Comparison of ENCODE assay signal across 11 mouse cellular contexts in genomic region chr3:62455854-62456253, GRCm38 (mm10). TPM values are rescaled to one million over a fixed set of nuclear protein-coding genes. Genes with fewer than 3 reads are reported as not detected.
DNase-seq lines count a peak whose midpoint lies in the region; ATAC-seq and TF ChIP-seq lines count a peak whose summit lies in the region.
"Had no signal": no experiment of that assay in that cellular context is flagged by ENCODE, and none has a peak within 500 bp of the region (broad histone marks: within the 10 kb centered on the region; RNA-seq: fewer than 3 reads in every experiment).

No protein-coding gene starts in this region.

- H3K4me1 ChIP-seq in embryonic facial prominence, embryonic 13.5 days = peaks cover 10% of the 10 kb centered on the region; the same call in 1 of the 2 replicates
- H3K4me1 ChIP-seq in hindbrain, embryonic 14.5 days (replicated peaks; ENCODE audit: control insufficient read depth, insufficient read depth, low read length) = peaks cover 14% of the 10 kb centered on the region
- H3K4me1 ChIP-seq in midbrain, postnatal 0 days (ENCODE audit: insufficient read depth, low read length) = no peaks in the 10 kb centered on the region
- H3K4me1 ChIP-seq: stomach, embryonic 15.5 days had no signal

- TF ChIP-seq CTCF in midbrain, postnatal 0 days (IDR thresholded peaks at IDR 0.05) = peak; percentile 7; the same call in 1 of the 2 replicates

- intact Hi-C loops in heart, postnatal 10 days (cut with DNase I) = loop anchor here (5.0 kb wide), 2 partner anchors 119 to 239 kb away; partner anchors contain the start of gene Arhgef26

- no peaks in the 10 kb centered on the region for H3K9me3 ChIP-seq in embryonic facial prominence, embryonic 13.5 days
- H3K9me3 ChIP-seq in hindbrain, embryonic 14.5 days (ENCODE audit: control insufficient read depth, low read length) = no peaks in the 10 kb centered on the region
- no peaks in the 10 kb centered on the region for H3K9me3 ChIP-seq in midbrain, postnatal 0 days (ENCODE audit: low read length)
- H3K9me3 ChIP-seq: stomach, embryonic 15.5 days had no signal

- no peak overlapping the region for H3K4me2 ChIP-seq in embryonic facial prominence, embryonic 13.5 days
- H3K4me2 ChIP-seq in hindbrain, embryonic 14.5 days (replicated peaks) = no peak overlapping the region
- H3K4me2 ChIP-seq in midbrain, postnatal 0 days (ENCODE audit: low read depth, low read length, poor library complexity, severe bottlenecking) = no peak overlapping the region
- H3K4me2 ChIP-seq: stomach, embryonic 15.5 days had no signal

- H3K36me3 ChIP-seq in embryonic facial prominence, embryonic 13.5 days = peaks cover 19% of the 10 kb centered on the region
- H3K36me3 ChIP-seq in hindbrain, embryonic 14.5 days (replicated peaks; ENCODE audit: control insufficient read depth, insufficient read depth) = peaks cover 13% of the 10 kb centered on the region
- no peaks in the 10 kb centered on the region; the same call in 1 of the 2 replicates for H3K36me3 ChIP-seq in midbrain, postnatal 0 days (ENCODE audit: insufficient read depth, low read length)

- DNase-seq in frontal cortex, postnatal 25 days (ENCODE audit: low spot score in 2 of 2) = no peak
- no peak for DNase-seq in hindbrain, embryonic 14.5 days (ENCODE audit: low spot score)
- DNase-seq in midbrain, postnatal 0 days (ENCODE audit: low spot score) = peak; percentile 87
- no peak for DNase-seq in heart, postnatal 10 days
- no peak for DNase-seq in lung, postnatal 10 days
- no peak for DNase-seq in adrenal gland, adult 8-10 months
- DNase-seq: kidney, adult 2 months had no signal

- H3K9ac ChIP-seq in embryonic facial prominence, embryonic 13.5 days = no peak overlapping the region
- H3K9ac ChIP-seq in hindbrain, embryonic 14.5 days = no peak overlapping the region
- H3K9ac ChIP-seq in midbrain, postnatal 0 days (replicated peaks; ENCODE audit: low read length, poor library complexity, severe bottlenecking) = no peak overlapping the region
- H3K9ac ChIP-seq: stomach, embryonic 15.5 days had no signal

- H3K27me3 ChIP-seq in embryonic facial prominence, embryonic 13.5 days = no peaks in the 10 kb centered on the region
- no peaks in the 10 kb centered on the region for H3K27me3 ChIP-seq in hindbrain, embryonic 14.5 days (ENCODE audit: control insufficient read depth, insufficient read depth, low read length)
- H3K27me3 ChIP-seq in midbrain, postnatal 0 days (ENCODE audit: insufficient read depth, low read length) = no peaks in the 10 kb centered on the region
- H3K27me3 ChIP-seq: stomach, embryonic 15.5 days had no signal

- WGBS in embryonic facial prominence, embryonic 13.5 days = 19% methylated on average over 1 of the region's 1 CpGs
- 24% methylated on average over 1 of the region's 1 CpGs for WGBS in hindbrain, embryonic 14.5 days
- 32% methylated on average over 1 of the region's 1 CpGs for WGBS in midbrain, postnatal 0 days

- H3K27ac ChIP-seq in embryonic facial prominence, embryonic 13.5 days = no peak overlapping the region
- no peak overlapping the region for H3K27ac ChIP-seq in hindbrain, embryonic 14.5 days
- H3K27ac ChIP-seq in midbrain, postnatal 0 days (ENCODE audit: low read depth, low read length) = no peak overlapping the region; the same call in 1 of the 2 replicates
- H3K27ac ChIP-seq: stomach, embryonic 15.5 days had no signal

- H3K4me3 ChIP-seq in embryonic facial prominence, embryonic 13.5 days = no peak overlapping the region
- no peak overlapping the region for H3K4me3 ChIP-seq in hindbrain, embryonic 14.5 days (replicated peaks; ENCODE audit: low read length)
- H3K4me3 ChIP-seq in midbrain, postnatal 0 days (ENCODE audit: low read depth, low read length) = no peak overlapping the region
- H3K4me3 ChIP-seq: myocyte; stomach, embryonic 15.5 days had no signal

- peak; percentile 55 for ATAC-seq in frontal cortex, adult (ENCODE audit: low TSS enrichment)
- peak; percentile 52; the same call in 1 of the 2 replicates for ATAC-seq in embryonic facial prominence, embryonic 13.5 days (ENCODE audit: insufficient number of reproducible peaks, insufficient read depth, low FRiP score, low TSS enrichment, low read depth)
- ATAC-seq in hindbrain, embryonic 14.5 days (ENCODE audit: low FRiP score) = peak; percentile 86
- peak; percentile 84 for ATAC-seq in midbrain, postnatal 0 days (ENCODE audit: low FRiP score)

RNA-seq across cellular contexts. Expression of gene Dhx36, which starts 51.0 kb away (rescaled TPM):
- polyA plus RNA-seq in embryonic facial prominence, embryonic 13.5 days (2015; fragmentation: Nextera tagmentation; extraction: Ambion mirVana) = 41.0 and 43.5 TPM in 2 replicates
- polyA plus RNA-seq in hindbrain, embryonic 14.5 days (2014; fragmentation: Nextera tagmentation; extraction: Ambion mirVana) = 51.9 and 54.9 TPM in 2 replicates
- 58.2 and 81.9 TPM in 2 replicates for total RNA-seq in midbrain, postnatal 0 days (2014; rRNA removed)
- polyA plus RNA-seq in midbrain, postnatal 0 days (2015; fragmentation: Nextera tagmentation; extraction: Ambion mirVana) = 29.4 and 32.8 TPM in 2 replicates
- total RNA-seq in heart, postnatal 10 days (2021) = 10 to 100 TPM; 23.1 to 24.1 TPM
- total RNA-seq in adrenal gland, adult 8-10 months (2022) = 10 to 100 TPM; 34.4 to 46.4 (median 42.1) TPM
